Mouse (Mus musculus): ENCODE data around the gene Rap2a.

DNA sequence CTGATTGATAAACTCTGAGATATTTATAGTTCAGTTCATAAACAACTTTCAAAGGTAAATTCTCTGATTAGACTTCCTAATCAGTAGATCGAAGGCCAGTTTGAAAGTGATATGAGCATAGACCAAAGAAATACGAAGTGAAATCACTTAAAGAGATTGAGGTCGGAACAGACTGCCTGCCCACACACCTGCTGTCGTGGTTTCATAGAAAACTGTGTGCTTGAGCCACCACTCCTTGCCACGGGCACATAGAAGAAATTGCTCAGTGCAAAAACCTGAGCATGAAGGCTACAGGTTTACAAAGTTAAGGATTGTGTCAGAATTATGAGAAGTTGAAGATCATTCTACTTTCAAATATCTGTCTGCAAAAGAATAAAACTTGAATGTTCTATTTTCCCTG lies 49.7 kb upstream of the Rap2a start:
- no peak for TF ChIP-seq TCF12 (IDR thresholded peaks at IDR 0.05; ENCODE audit: low read depth, low read length)
- TF ChIP-seq GABPA (IDR thresholded peaks at IDR 0.05; ENCODE audit: insufficient replicate concordance, low read depth, low read length), result no peak
- no peak for TF ChIP-seq POLR2A (IDR thresholded peaks at IDR 0.05; ENCODE audit: low read depth, low read length)
- TF ChIP-seq SIN3A (IDR thresholded peaks at IDR 0.05; ENCODE audit: low read length), result no peak
- TF ChIP-seq CHD1 (IDR thresholded peaks at IDR 0.05; ENCODE audit: low read depth, low read length), result no peak
- TF ChIP-seq CTCF (conservative IDR thresholded peaks at IDR 0.05 in 1 of 2, IDR thresholded peaks at IDR 0.05 in 1 of 2; ENCODE audit: low read depth in 2 of 2, low read length in 2 of 2), result no peak

Measured in CH12.LX (cell line).